Mouse (Mus musculus) erythroblast, adult 5-6 weeks (primary cell): ENCODE measurements around the gene Mtmr4. TPM values are rescaled to one million over a fixed set of nuclear protein-coding genes. Genes with fewer than 3 reads are reported as not detected.
A peak's percentile ranks its signal among the peaks of the same experiment; 100 is the strongest.

Experiments
- ATAC-seq: replicated peaks from 2 replicates; pipeline ENCODE4 v1.8.0; 2016; ENCODE audit warnings: moderate number of reproducible peaks, mild to moderate bottlenecking, moderate TSS enrichment, inconsistent platforms; ENCODE audit not compliant: poor library complexity, low FRiP score, severe bottlenecking
- total RNA-seq, 2 experiments: library from RNA; stranded (forward) in 1 of 2; stranded (reverse) in 1 of 2; fragments of 150-400 nt in 1 of 2; fragments of 200-764, 138-1000 nt in 1 of 2; gene quantifications; 2 replicates each; pipeline versions ENCODE4 v1.2.3 to v1.2.4; 2015 to 2017; ENCODE audit warnings: low replicate concordance in 2 of 2

The Mtmr4 gene
- total RNA-seq, 2 experiments from 2014 or later = 4.2 to 4.9 TPM

- ATAC-seq = no peak
Observed at GRCm38 (mm10) chr11:87581161-87581865, 10.6 kb upstream of the Mtmr4 start.

DNA sequence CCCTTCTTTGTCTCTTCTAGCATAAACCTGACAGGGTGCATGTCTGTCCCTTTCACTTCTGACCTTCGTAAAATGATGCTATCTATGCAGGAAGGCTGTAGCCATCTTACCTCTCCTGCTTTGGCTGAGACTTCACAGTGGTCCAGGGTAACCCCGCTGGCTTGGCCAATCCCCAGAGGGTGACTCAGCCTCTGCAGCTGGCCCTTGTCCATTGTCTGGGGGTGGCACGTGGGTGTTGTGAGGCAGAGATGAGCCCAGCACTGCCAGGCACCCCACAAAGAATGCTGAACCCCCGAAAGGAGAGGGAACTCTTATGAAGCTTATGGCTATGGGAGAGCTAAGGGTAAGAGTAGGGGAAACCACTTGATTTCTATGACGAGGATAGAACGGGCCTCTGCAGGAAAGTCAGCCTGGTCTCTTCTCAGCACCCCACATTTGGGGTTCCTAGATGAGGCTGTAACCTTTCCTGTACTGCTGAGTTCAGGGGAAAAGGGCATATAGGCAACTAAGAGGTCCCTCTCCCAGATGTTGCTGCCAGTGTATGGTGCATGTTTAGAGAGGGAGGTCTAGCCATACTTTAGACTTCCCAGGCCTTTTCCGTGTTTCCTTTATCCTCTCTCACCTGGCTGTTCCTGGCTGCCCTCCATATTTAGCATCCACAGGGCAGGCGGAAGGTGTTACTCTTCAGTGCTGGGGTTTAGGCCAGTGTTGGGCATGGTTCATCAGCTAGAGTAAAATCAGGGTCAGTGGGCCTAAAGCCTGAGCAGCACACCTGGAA, 9.8 kb upstream of the Mtmr4 start:
- ATAC-seq = no peak

DNA sequence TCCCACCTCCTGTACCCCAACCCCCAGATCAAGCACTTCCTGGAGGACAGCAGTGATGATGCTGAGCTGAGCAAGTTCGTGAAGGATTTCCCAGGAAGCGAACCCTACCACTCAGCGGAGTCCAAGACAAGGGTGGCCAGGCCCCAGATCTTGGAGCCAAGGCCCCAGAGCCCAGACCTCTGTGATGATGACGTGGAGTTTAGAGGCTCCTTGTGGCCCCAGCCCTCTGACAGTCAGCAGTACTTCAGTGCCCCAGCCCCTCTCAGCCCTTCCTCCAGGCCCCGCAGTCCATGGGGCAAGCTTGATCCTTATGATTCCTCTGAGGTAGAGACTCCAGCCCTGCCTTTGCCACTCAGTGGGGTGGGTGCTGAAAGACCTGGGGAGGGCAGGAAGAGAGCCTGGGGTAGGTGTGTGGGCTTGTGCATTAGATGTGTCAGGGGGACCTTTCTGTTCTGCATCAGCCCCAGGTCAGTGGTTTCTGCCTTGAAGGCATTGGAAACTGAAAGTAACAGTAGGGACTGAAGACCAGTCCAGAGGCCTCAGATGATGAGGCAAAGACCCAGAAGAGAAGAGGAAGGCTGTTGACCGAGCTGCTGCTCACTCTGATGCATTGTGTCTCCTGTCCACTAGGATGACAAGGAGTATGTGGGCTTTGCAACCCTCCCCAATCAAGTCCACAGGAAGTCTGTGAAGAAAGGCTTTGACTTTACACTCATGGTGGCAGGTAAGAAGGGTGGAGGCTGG, 8.5 kb upstream of the Mtmr4 start:
- ATAC-seq = no peak

- ATAC-seq = no peak
Observed at GRCm38 (mm10) chr11:87584711-87585505, 7.1 kb upstream of the Mtmr4 start.

DNA sequence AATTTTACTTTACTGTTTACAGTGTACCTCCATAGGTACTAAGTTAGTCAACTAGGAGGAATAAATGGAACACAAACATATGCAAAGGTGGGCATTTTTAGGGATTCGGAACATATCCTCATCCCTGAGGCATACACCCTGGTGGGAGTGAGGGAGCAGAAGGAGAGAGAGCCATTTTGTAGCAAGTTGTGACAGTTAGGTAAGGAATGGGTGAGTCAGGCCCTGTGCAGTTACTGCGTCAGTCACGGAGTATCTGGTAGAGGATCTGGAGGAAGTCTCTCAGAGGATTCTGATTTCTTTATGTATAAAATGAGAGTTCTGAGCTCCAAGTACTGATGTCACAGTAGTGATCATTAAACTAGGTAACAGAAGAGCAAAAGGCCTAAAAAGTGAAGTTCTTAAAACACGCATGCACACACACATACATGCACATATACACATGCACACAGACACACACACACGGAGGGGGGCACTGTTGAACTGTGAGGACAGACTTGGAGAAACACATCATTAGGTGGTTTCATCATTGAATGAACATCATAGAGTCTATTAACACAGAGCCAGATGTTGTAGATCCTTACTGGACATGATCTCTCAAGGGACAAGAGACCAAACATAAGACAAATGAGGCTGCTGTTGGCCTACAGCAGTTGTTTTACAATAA, 4.6 kb upstream of the Mtmr4 start:
- no peak for ATAC-seq

DNA sequence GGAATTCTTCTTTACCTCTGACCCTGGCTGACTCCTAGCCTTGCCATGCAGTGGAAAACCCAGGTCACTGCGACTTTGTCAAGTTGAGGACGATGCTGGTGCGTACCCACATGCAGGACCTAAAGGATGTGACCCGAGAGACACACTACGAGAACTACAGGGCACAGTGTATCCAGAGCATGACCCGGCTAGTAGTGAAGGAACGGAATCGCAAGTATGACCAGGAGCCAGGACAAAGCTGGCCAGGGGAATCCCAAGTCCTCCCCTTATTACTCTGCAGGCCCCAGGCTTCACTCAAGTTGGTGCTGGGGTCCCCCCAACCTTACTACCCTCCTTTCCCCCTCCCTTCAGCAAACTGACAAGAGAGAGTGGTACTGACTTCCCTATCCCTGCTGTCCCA, 2.4 kb upstream of the Mtmr4 start:
- ATAC-seq = no peak

DNA sequence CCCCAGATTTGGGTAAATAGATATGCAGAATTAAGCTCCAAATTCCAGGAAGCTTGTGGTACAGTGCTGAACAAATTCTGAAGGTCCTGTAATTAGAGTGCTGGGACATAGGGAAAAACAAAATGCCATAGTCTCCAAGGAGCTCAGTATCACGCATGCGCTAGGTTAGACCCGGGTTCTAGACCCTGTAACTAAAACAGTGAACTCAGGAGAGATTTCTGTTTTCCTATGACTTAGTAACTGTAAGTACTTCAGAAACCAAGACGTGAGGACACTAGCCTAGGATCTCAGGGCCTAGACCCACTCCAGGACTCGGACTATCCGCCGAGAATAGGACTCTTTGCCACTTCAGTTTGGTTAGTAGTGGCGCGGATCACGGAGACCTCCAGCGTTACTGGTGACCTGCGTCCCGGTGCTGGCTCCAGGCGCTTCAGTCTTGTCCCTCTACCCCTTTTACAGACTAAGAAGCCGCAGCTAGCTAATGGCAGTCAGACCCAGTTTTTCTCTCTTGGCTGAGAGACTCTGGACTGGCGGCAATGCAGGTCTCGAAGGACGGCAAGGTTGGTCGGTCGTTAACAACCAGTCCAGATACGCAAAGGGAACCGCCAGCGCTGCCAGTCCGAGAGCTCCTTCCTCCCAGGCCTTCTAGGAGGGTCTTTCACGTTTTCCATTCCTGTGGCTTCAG, 979 bp upstream of the Mtmr4 start:
- ATAC-seq = peak; percentile 16; the same call in 1 of the 2 replicates

DNA sequence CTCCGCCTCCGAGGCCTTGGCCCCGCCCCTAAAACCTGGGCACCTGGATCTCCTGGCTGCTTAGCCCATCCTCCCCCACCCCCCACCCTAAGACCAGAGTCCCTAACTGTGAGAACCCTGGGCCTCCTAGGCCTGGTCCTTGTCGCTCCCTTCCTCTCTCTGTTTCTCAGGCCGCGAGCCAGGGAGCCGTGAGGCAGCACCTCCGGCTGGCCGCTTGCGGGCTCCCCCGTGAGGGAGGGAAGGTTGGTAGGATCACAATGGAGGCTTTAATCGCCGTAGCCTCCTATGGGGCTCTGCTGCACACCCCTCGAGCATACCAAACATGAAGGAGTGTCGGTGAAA, 363 bp downstream of the Mtmr4 start:
- ATAC-seq = peak; percentile 41

DNA sequence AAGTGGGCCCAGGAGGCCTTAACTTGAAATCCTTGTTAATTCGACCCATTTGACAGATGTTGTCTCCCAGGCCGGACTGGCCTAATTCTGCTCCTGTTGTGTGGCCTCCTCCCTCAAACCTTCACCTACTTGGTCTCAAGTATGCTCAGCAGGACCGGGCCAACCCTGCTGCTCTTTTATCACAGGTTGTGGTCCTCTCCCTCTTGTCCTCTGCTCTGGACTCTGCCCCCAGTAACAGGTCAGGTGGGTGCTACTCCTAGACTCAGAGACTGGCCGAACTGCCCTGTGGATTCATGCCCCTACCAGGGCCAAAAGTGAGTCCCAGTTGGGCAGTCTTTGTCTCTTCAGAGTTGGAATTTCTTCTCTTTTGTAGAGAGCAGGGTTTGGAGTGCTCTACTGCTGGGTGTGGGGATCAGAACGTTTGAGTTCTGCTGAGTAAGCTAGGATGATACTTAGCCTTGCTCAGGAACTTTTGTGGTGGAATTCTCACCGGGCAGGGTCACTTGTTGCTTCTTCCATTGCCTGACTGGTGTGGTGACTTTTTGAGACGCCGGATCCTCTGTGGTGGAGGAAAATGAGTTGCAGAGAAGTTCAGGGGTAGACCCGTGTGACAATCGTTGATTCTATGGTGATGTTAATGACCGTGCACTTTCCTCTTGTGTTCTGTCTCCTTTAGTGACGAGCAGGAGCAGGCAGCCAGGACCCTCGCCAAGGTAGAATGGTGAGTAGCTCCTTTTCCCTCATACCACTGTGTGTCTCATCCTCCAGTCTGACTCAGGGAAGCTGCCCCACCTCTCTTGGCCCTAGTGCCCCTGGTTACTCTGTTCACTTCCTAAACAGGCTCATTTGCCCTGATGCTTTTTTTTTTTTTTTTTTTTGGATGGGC, 994 bp downstream of the Mtmr4 start:
- ATAC-seq = no peak

GRCm38 (mm10) chr11:87595327-87595841, 3.4 kb downstream of the Mtmr4 start:
- ATAC-seq = peak; percentile 51

GRCm38 (mm10) chr11:87595976-87596375, 4.0 kb downstream of the Mtmr4 start:
- no peak for ATAC-seq

GRCm38 (mm10) chr11:87596492-87596891, 4.5 kb downstream of the Mtmr4 start:
- no peak for ATAC-seq

GRCm38 (mm10) chr11:87597061-87597460, 5.1 kb downstream of the Mtmr4 start:
- no peak for ATAC-seq

GRCm38 (mm10) chr11:87599395-87600089, 7.6 kb downstream of the Mtmr4 start:
- no peak for ATAC-seq

DNA sequence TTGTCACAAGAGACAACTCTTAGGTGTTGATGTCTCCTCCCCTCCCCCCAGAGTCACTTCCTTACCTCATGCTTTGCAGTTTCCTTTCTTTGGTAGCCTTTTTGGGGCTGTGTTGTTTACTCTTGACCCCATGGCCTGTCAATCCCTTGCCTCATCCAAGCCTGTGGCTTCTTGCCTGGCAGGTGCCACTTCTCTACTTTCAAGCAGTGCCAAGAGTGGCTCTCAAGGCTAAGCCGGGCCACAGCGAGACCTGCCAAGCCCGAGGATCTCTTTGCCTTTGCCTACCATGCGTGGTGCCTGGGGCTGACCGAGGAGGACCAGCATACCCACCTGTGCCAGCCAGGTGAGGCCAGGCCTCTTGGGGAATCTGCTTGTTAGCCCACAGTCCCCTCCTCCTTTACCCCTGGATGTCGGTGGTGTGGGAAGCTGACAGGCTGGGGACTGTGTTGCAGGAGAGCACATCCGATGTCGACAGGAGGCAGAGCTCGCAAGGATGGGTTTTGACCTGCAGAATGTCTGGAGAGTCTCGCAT, 8.4 kb downstream of the Mtmr4 start:
- ATAC-seq = no peak

DNA sequence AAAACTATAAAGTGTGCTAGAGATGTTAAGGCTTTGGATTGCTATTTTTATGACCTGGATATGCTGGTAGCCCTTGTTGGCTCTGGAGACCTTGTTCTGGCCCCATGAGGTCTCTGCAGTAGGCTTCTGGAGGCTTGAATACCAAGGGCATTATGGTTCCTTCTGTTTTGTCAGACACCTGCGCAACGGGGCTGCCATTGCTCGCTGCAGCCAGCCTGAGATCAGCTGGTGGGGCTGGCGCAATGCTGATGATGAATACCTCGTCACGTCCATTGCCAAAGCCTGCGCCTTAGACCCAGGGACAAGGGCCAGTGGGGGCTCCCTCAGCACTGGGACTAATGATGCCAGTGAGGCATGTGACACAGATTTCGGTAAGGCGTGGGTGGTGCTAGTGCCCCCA, 10.3 kb downstream of the Mtmr4 start:
- ATAC-seq = no peak

DNA sequence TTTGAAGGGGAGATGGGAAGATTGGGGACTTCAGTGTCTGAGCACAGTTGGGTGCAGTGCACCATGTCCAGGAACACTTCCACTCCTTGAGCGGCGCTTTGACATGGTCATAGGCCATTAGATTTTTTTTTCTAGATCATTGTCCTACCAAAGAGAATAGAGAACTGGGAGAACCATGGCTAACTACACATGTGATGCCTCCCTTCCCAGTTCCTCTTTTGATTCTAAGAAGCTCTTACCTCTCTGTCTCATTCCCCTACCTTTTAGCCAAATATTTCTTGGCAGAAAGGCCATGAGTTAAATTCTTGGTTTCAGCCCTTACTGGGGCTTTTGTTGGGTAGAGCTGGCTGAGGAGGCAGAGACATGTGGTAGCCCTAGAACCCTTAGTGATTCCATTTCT, 11.6 kb downstream of the Mtmr4 start:
- ATAC-seq = no peak
